Mouse (Mus musculus): ENCODE data around the gene Prkaa1.
"Not testable (repeated sequence)": the region's sequence is repeated elsewhere in the genome, so short reads cannot be mapped to it uniquely, and the experiment has no call there.

The Prkaa1 gene

GRCm38 (mm10) chr15:5129111-5129805, 14.4 kb upstream of the Prkaa1 start:
- DNase-seq (ENCODE audit: low spot score) = no peak

- DNase-seq (ENCODE audit: low spot score) = not testable (repeated sequence)
Measured at GRCm38 (mm10) chr15:5130887-5131668, 12.6 kb upstream of the Prkaa1 start.

GRCm38 (mm10) chr15:5133301-5133700, 10.4 kb upstream of the Prkaa1 start:
- no peak for DNase-seq (ENCODE audit: low spot score)

- DNase-seq (ENCODE audit: low spot score) = no peak
Measured at GRCm38 (mm10) chr15:5134179-5134578, 9.5 kb upstream of the Prkaa1 start.

GRCm38 (mm10) chr15:5134945-5135483, 8.6 kb upstream of the Prkaa1 start:
- no peak for DNase-seq (ENCODE audit: low spot score)

GRCm38 (mm10) chr15:5138021-5138856, 5.4 kb upstream of the Prkaa1 start:
- no peak for DNase-seq (ENCODE audit: low spot score)

GRCm38 (mm10) chr15:5139366-5139765, 4.3 kb upstream of the Prkaa1 start:
- DNase-seq (ENCODE audit: low spot score) = no peak

- DNase-seq (ENCODE audit: low spot score) = no peak
Measured at GRCm38 (mm10) chr15:5139863-5140262, 3.8 kb upstream of the Prkaa1 start.

- DNase-seq (ENCODE audit: low spot score) = no peak
Measured at GRCm38 (mm10) chr15:5140357-5140756, 3.3 kb upstream of the Prkaa1 start.

- DNase-seq (ENCODE audit: low spot score) = no peak
Measured at GRCm38 (mm10) chr15:5142047-5142446, 1.6 kb upstream of the Prkaa1 start.

- no peak for DNase-seq (ENCODE audit: low spot score)
Measured at GRCm38 (mm10) chr15:5142714-5143113, 947 bp upstream of the Prkaa1 start.

- DNase-seq (ENCODE audit: low spot score) = peak; percentile 77
Measured at GRCm38 (mm10) chr15:5144021-5144778, 539 bp downstream of the Prkaa1 start.

- DNase-seq (ENCODE audit: low spot score) = no peak
Measured at GRCm38 (mm10) chr15:5145196-5145945, 1.7 kb downstream of the Prkaa1 start.

GRCm38 (mm10) chr15:5149187-5149586, 5.5 kb downstream of the Prkaa1 start:
- DNase-seq (ENCODE audit: low spot score) = no peak

GRCm38 (mm10) chr15:5152171-5152570, 8.5 kb downstream of the Prkaa1 start:
- DNase-seq (ENCODE audit: low spot score) = no peak

- DNase-seq (ENCODE audit: low spot score) = no peak
Measured at GRCm38 (mm10) chr15:5154621-5155020, 11.0 kb downstream of the Prkaa1 start.

- no peak for DNase-seq (ENCODE audit: low spot score)
Measured at GRCm38 (mm10) chr15:5155093-5155492, 11.4 kb downstream of the Prkaa1 start.

- DNase-seq (ENCODE audit: low spot score) = no peak
Measured at GRCm38 (mm10) chr15:5156355-5156754, 12.7 kb downstream of the Prkaa1 start.

- no peak for DNase-seq (ENCODE audit: low spot score)
Measured at GRCm38 (mm10) chr15:5157386-5157785, 13.7 kb downstream of the Prkaa1 start.

- peak; percentile 23 for DNase-seq (ENCODE audit: low spot score)
Measured at GRCm38 (mm10) chr15:5158827-5159226, 15.2 kb downstream of the Prkaa1 start.

Measured in ovary, postnatal 36 days (tissue).